ENCODE assay signal across 8 mouse cellular contexts in genomic region chr1:66940903-66941302, GRCm38 (mm10). TPM values are rescaled to one million over a fixed set of nuclear protein-coding genes. Genes with fewer than 3 reads are reported as not detected.
DNase-seq lines count a peak whose midpoint lies in the region; ATAC-seq lines count a peak whose summit lies in the region.

No protein-coding gene starts in this region.

- no peaks in the 10 kb centered on the region for H3K9me3 ChIP-seq in heart, embryonic 12.5 days (replicated peaks)
- no peaks in the 10 kb centered on the region for H3K9me3 ChIP-seq in kidney, embryonic 16.5 days (ENCODE audit: low read length)

- peak; percentile 71; the same call in 1 of the 2 replicates for ATAC-seq in heart, embryonic 12.5 days (ENCODE audit: insufficient number of reproducible peaks, low FRiP score)
- peak; percentile 95 for ATAC-seq in kidney, embryonic 16.5 days (ENCODE audit: low FRiP score, low TSS enrichment)

- no peak overlapping the region for H3K27ac ChIP-seq in heart, embryonic 12.5 days (ENCODE audit: poor library complexity, severe bottlenecking)
- no peak overlapping the region for H3K27ac ChIP-seq in kidney, embryonic 16.5 days (ENCODE audit: low read length)

- H3K4me1 ChIP-seq in heart, embryonic 12.5 days (replicated peaks): peaks cover 14% of the 10 kb centered on the region
- 0 out of 2 replicates have a peak, but pooled peaks cover 3% of the 10 kb centered on the region for H3K4me1 ChIP-seq in kidney, embryonic 16.5 days (ENCODE audit: insufficient read depth, low read length)

- no peak overlapping the region for H3K4me3 ChIP-seq in heart, embryonic 12.5 days
- H3K4me3 ChIP-seq in kidney, embryonic 16.5 days (ENCODE audit: low read length): no peak overlapping the region

- 44% methylated on average over 6 of the region's 6 CpGs for WGBS in heart, embryonic 12.5 days
- 16% methylated on average over 6 of the region's 6 CpGs for WGBS in kidney, embryonic 16.5 days

- H3K9ac ChIP-seq in heart, embryonic 12.5 days: no peak overlapping the region
- H3K9ac ChIP-seq in kidney, embryonic 16.5 days (replicated peaks; ENCODE audit: low read length): no peak overlapping the region

- no peak overlapping the region for H3K4me2 ChIP-seq in heart, embryonic 12.5 days
- H3K4me2 ChIP-seq in kidney, embryonic 16.5 days (replicated peaks; ENCODE audit: low read depth, low read length): no peak overlapping the region

- DNase-seq in heart, adult 8-10 months (ENCODE audit: low spot score): no peak
- DNase-seq in 416B (ENCODE audit: low read depth) (peak; percentile 41), adipocyte (ENCODE audit: low spot score) (peak; percentile 67)
- no peak for DNase-seq in thymus, postnatal 36 days
- no peak for DNase-seq in urinary bladder, postnatal 4 days (ENCODE audit: low spot score in 2 of 2)
- no peak for DNase-seq in cerebellum, adult 11-12 months

- no peaks in the 10 kb centered on the region for H3K36me3 ChIP-seq in heart, embryonic 12.5 days
- no peaks in the 10 kb centered on the region for H3K36me3 ChIP-seq in kidney, embryonic 16.5 days (ENCODE audit: insufficient read depth, low read length)

- no peaks in the 10 kb centered on the region for H3K27me3 ChIP-seq in heart, embryonic 12.5 days (replicated peaks)
- H3K27me3 ChIP-seq in kidney, embryonic 16.5 days (ENCODE audit: insufficient read depth, low read length): no peaks in the 10 kb centered on the region

RNA-seq across cellular contexts. Expression of gene Myl1, which starts 4.3 kb away (rescaled TPM):
- 492 and 517 TPM in 2 replicates for polyA plus RNA-seq in heart, embryonic 12.5 days (2016; fragmentation: Nextera tagmentation; extraction: Ambion mirVana)
- total RNA-seq in heart, adult 8-10 months (2022): 10 to 100 TPM; 29.3 to 41.7 (median 34.9) TPM
- polyA plus RNA-seq in kidney, embryonic 16.5 days (2015; fragmentation: Nextera tagmentation; extraction: Ambion mirVana): 27.2 and 28.1 TPM in 2 replicates

Comparison
In these comparisons a context has a peak if more than half of its experiments do, and no peak if none do; other contexts are left out.
1. DNase-seq: peak in 416B (single experiment) and adipocyte (single experiment); none in heart, adult 8-10 months (single experiment), thymus, postnatal 36 days (0 of 2), urinary bladder, postnatal 4 days (0 of 2) and cerebellum, adult 11-12 months (single experiment).
2. RNA of gene Myl1, which starts 4.3 kb away (polyA plus RNA-seq): 492 to 517 TPM in heart, embryonic 12.5 days; 27.2 to 28.1 TPM in kidney, embryonic 16.5 days; every median in the first group is over 10 times any median in the second.